Mouse (Mus musculus) cortical plate, adult 2 months (tissue): Measurements from ENCODE around the gene Selp.

Experiments
- CTCF ChIP-seq: fragments of 200-500 bp; IDR thresholded peaks from 2 replicates; pipeline ENCODE4 v1.5.1; 2011; ENCODE audit warnings: mild to moderate bottlenecking, control low read depth, low read length; ENCODE audit not compliant: insufficient read depth; ENCODE audit errors: extremely low read depth
- POLR2A ChIP-seq: fragments of 200-500 bp; IDR thresholded peaks from 2 replicates; pipeline ENCODE4 v1.6.1; 2011; ENCODE audit warnings: mild to moderate bottlenecking, low read length, control low read depth; ENCODE audit not compliant: insufficient read depth; ENCODE audit errors: extremely low read depth

DNA sequence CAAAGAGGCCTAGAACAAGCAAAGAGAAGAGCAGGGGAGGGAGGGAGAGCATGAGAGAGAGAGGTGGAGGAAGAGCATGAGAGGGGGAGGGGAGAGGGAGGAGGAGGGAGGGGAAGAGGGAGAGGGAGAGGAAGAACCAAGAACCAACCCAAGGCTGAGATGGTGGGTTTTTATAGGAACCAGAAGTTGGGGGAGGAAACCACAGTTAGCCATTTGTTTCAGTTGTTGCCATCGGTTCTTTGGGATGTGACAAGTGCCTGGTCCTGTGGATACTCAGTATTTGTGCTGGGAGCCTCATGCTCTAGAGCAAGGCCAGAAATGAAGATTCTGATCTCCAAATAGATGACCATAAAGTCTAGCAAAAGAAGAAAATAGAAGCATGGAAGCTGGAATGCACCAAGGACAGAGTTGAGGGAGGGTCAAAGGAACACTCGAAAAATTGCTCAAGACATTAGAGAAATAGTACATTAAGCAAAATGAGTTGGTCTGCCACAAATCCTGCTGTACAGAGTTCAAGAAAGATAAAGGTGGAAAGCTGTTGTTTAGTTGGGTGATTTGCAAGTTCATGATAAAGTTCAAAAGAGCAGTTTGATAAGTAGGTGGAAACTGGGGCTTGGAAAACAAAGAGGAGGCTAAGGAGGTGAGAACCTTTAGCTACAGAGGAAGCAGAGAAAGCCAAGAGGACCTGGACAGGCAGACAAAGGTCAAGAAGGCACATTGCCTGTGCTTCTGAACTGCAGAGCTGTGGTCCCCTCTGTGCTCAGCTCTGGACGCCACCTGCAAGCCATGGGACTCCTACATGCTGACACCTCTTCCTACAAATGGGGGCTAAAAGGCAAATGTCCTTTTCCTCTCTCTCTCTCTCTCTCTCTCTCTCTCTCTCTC, 5.1 kb downstream of the Selp start:
- TF ChIP-seq CTCF (no peak), POLR2A (no peak)
